Mouse (Mus musculus) neural tube, embryonic 10.5 days (tissue): ENCODE results near the gene Cacna2d1.

Source experiments
- DNase-seq: peaks from one replicate; pipeline ENCODE4 v3.0.0-alpha.2; 2017; ENCODE audit warnings: low spot score; ENCODE audit errors: extremely low spot score

Gene Cacna2d1

GRCm38 (mm10) chr5:15934376-15935233 is at the start of gene Cacna2d1:
Gene Cacna2d1, plus strand, starts transcription at chr5:15934691.
- peak; percentile 84 for DNase-seq

- DNase-seq: no peak
Observed at GRCm38 (mm10) chr5:15895098-15895497, 39.4 kb upstream of the Cacna2d1 start.

GRCm38 (mm10) chr5:15896706-15897105 is 37.8 kb upstream of the Cacna2d1 start:
- DNase-seq: no peak

- DNase-seq: no peak
Observed at GRCm38 (mm10) chr5:15906446-15906845, 28.0 kb upstream of the Cacna2d1 start.

- DNase-seq: no peak
Observed at GRCm38 (mm10) chr5:15914931-15915330, 19.6 kb upstream of the Cacna2d1 start.

- no peak for DNase-seq
Observed at GRCm38 (mm10) chr5:15928506-15928905, 6.0 kb upstream of the Cacna2d1 start.

- DNase-seq: peak; percentile 16
Observed at GRCm38 (mm10) chr5:15933017-15933416, 1.5 kb upstream of the Cacna2d1 start.

GRCm38 (mm10) chr5:15933581-15934375 is 713 bp upstream of the Cacna2d1 start:
- no peak for DNase-seq

- no peak for DNase-seq
Observed at GRCm38 (mm10) chr5:15935234-15935728, 790 bp downstream of the Cacna2d1 start.

- DNase-seq: peak; percentile 20
Observed at GRCm38 (mm10) chr5:15935831-15936710, 1.6 kb downstream of the Cacna2d1 start.

GRCm38 (mm10) chr5:15941191-15941725 is 6.8 kb downstream of the Cacna2d1 start:
- DNase-seq: no peak

- no peak for DNase-seq
Observed at GRCm38 (mm10) chr5:15942051-15942450, 7.6 kb downstream of the Cacna2d1 start.

- no peak for DNase-seq
Observed at GRCm38 (mm10) chr5:15948290-15949037, 14.0 kb downstream of the Cacna2d1 start.

- DNase-seq: no peak
Observed at GRCm38 (mm10) chr5:15959760-15960159, 25.3 kb downstream of the Cacna2d1 start.

GRCm38 (mm10) chr5:15961866-15962265 is 27.4 kb downstream of the Cacna2d1 start:
- DNase-seq: no peak

GRCm38 (mm10) chr5:15966888-15967287 is 32.4 kb downstream of the Cacna2d1 start:
- DNase-seq: no peak

GRCm38 (mm10) chr5:15971821-15972220 is 37.3 kb downstream of the Cacna2d1 start:
- no peak for DNase-seq

GRCm38 (mm10) chr5:15972351-15972750 is 37.9 kb downstream of the Cacna2d1 start:
- no peak for DNase-seq

- no peak for DNase-seq
Observed at GRCm38 (mm10) chr5:15974652-15975051, 40.2 kb downstream of the Cacna2d1 start.

GRCm38 (mm10) chr5:15979225-15979624 is 44.7 kb downstream of the Cacna2d1 start:
- DNase-seq: no peak
